Mouse (Mus musculus) erythroblast, embryonic 14.5 days (primary cell): ENCODE data around the gene Eomes.

Experiments used
- GATA1 ChIP-seq: IDR thresholded peaks from 2 replicates; pipeline ENCODE4 v1.6.1; 2012; ENCODE audit warnings: low read length, inconsistent platforms, mixed read lengths
- TAL1 ChIP-seq: IDR thresholded peaks from 3 replicates; pipeline ENCODE4 v1.6.1; 2012; ENCODE audit warnings: low read length, inconsistent platforms, mixed read lengths

- TF ChIP-seq TAL1 (no peak), GATA1 (no peak)
Measured at GRCm38 (mm10) chr9:118523738-118524137, 45.7 kb downstream of the Eomes start.
